Mouse (Mus musculus) liver, embryonic 11.5 days (tissue): ENCODE data around the gene Ppp1r13l. TPM values are rescaled to one million over a fixed set of nuclear protein-coding genes. Genes with fewer than 3 reads are reported as not detected.

Source experiments
- ATAC-seq: fragments of 200-750 bp; cut with Nextera tagmentation; replicated peaks from 2 replicates; pipeline ENCODE4 v1.8.0; 2017; ENCODE audit warnings: moderate number of reproducible peaks, mild to moderate bottlenecking, moderate TSS enrichment, moderate library complexity; ENCODE audit not compliant: low FRiP score
- DNase-seq: peaks from one replicate; pipeline ENCODE4 v3.0.0-alpha.2; 2017; ENCODE audit warnings: low spot score
- H3K27ac ChIP-seq: fragments of 300-500 bp; sonication (generic); 2 replicates; pipeline ENCODE4 v1.5.1; 2014; ENCODE audit warnings: mild to moderate bottlenecking, low read depth, low read length, control low read depth
- H3K27me3 ChIP-seq: fragments of 300-500 bp; sonication (generic); replicated peaks from 2 replicates; pipeline ENCODE4 v1.6.1; 2014; ENCODE audit warnings: low read length, mixed read lengths; ENCODE audit not compliant: control insufficient read depth, insufficient read depth
- H3K36me3 ChIP-seq: fragments of 300-500 bp; sonication (generic); 2 replicates; pipeline ENCODE4 v1.6.1; 2014; ENCODE audit warnings: mild to moderate bottlenecking, low read length, moderate library complexity, mixed read lengths; ENCODE audit not compliant: control insufficient read depth, insufficient read depth
- H3K4me1 ChIP-seq: fragments of 300-500 bp; sonication (generic); replicated peaks from 2 replicates; pipeline ENCODE4 v1.6.1; 2014; ENCODE audit warnings: low read length, mixed read lengths; ENCODE audit not compliant: control insufficient read depth, insufficient read depth
- H3K4me2 ChIP-seq: fragments of 300-500 bp; sonication (generic); 2 replicates; pipeline ENCODE4 v1.6.1; 2014; ENCODE audit warnings: mild to moderate bottlenecking, control low read depth, moderate library complexity
- H3K4me3 ChIP-seq: fragments of 300-500 bp; sonication (generic); 2 replicates; pipeline ENCODE4 v1.5.1; 2014; ENCODE audit warnings: low read depth, low read length, control low read depth
- H3K9ac ChIP-seq: fragments of 300-500 bp; sonication (generic); 2 replicates; pipeline ENCODE4 v1.6.1; 2014; ENCODE audit warnings: low read depth, low read length, control low read depth
- H3K9me3 ChIP-seq: fragments of 300-500 bp; sonication (generic); 2 replicates; pipeline ENCODE4 v1.6.1; 2016; ENCODE audit warnings: low read length, inconsistent platforms, mixed read lengths; ENCODE audit not compliant: control insufficient read depth
- WGBS: fragments of 180-500 bp; shearing (Covaris S2); extraction: QIAGEN DNeasy Blood & Tissue Kit; methylation state at CpG from one replicate; pipeline ENCODE4 v1.1.7; 2014; 5-methylcytosine and 5-hydroxymethylcytosine counted together
- polyA plus RNA-seq: library from polyadenylated mRNA; unstranded; fragments of >200 nt; fragmentation: Nextera tagmentation; extraction: Ambion mirVana; gene quantifications from 2 replicates; pipeline ENCODE4 v1.2.1, GENCODE M21; 2014

The Ppp1r13l gene
- polyA plus RNA-seq, 1 experiment from 2014 or later = 3.9 TPM

DNA sequence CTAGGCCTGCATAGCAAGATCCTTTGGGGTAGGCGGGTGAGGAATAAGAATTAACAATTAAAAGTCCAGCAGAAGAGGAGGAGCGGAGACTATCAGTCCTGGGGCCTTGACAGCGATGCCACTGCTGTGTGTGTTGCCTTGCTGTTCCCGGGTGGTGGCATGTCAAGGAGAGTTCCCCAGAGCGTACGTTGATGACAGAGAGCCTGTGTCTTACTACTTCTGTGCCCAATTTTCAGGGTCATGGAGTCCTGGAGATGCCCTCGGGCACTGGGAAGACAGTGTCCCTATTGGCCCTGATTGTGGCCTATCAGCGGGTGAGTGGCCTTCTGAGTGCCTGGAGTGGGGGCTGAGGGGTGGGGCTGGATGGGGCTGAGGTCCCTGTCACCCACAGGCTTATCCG is 24.2 kb downstream of the Ppp1r13l start:
- H3K4me1 ChIP-seq = peaks cover 8% of the 10 kb centered on the region
- 88% methylated on average over 9 of the region's 9 CpGs for WGBS
- H3K4me3 ChIP-seq = no peak overlapping the region
- H3K9ac ChIP-seq = no peak overlapping the region
- no peaks in the 10 kb centered on the region for H3K27me3 ChIP-seq
- no peaks in the 10 kb centered on the region for H3K9me3 ChIP-seq
- ATAC-seq (no peak), DNase-seq (no peak)
- peaks cover 35% of the 10 kb centered on the region for H3K36me3 ChIP-seq
- H3K4me2 ChIP-seq = peak overlapping the region; percentile 20; the same call in 1 of the 2 replicates
- no peak overlapping the region for H3K27ac ChIP-seq

DNA sequence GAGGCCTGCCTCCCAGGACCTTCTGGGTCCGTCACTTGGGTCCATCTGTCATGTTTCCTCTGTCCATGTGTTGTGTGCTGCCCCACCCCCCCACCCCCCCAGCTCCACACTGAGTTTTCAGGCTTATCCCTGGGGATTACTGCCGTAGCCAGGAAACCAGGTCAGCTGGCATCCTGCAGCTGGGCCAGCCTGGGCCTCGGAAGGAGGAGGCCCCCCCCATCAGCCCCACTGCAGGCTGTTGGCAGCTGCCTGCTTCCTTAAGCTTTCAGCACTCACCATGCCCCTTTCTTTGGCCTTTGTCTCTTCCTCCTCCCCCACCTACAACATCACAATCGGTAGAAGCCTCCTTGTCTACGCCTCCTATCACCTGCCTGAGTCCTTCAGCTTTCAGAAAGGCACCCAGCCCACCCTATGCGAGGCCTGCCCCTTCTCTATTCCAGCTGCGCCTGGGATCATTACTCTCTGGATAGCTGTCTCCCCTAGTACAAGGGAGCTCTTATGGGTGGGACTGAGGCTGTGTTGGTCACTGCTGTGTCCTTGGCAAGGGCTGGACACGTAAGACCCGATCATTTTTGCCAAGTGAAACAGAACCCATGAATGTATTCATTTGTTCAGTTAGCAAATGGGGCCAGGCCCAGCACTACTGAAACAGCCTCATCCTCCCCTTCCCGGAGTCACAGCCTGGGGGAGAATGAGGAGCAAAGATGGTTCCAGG is 29.3 kb downstream of the Ppp1r13l start:
- Histone ChIP-seq H3K4me3 (no peak overlapping the region), H3K4me1 (no peaks in the 10 kb centered on the region; the same call in 1 of the 2 replicates), H3K9me3 (no peaks in the 10 kb centered on the region), H3K27me3 (no peaks in the 10 kb centered on the region), H3K4me2 (no peak overlapping the region), H3K27ac (no peak overlapping the region), H3K9ac (no peak overlapping the region), H3K36me3 (peaks cover 80% of the 10 kb centered on the region)
- 90% methylated on average over 10 of the region's 10 CpGs for WGBS
- ATAC-seq (no peak), DNase-seq (no peak)

DNA sequence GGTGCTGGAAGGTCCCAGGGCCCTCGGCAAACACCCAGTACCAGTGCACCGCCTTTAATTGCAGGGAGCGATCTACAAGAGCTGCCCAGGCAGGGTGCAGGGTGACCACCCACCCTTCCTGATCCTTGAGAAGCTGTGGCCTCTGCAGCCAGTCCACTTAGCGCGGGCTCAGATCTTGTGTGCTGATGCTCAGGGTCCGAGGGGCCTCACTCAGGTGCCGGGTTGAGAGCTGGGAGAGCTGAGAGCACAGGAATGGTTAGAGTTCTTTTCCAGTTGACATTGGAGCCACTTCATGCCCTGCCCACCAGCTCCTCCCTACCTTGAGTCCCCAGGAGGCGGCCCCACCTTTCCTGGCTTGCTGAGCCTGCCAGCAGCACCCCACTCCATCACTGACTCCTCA is 34.9 kb downstream of the Ppp1r13l start:
- ATAC-seq (no peak), DNase-seq (no peak)
- H3K4me2 ChIP-seq = no peak overlapping the region
- H3K4me1 ChIP-seq = 0 out of 2 replicates have a peak, but pooled peaks cover 4% of the 10 kb centered on the region
- H3K4me3 ChIP-seq = no peak overlapping the region
- H3K9ac ChIP-seq = no peak overlapping the region
- H3K36me3 ChIP-seq = peaks cover 54% of the 10 kb centered on the region
- peaks cover 8% of the 10 kb centered on the region for H3K27me3 ChIP-seq
- 91% methylated on average over 8 of the region's 8 CpGs for WGBS
- no peak overlapping the region for H3K27ac ChIP-seq
- no peaks in the 10 kb centered on the region for H3K9me3 ChIP-seq

DNA sequence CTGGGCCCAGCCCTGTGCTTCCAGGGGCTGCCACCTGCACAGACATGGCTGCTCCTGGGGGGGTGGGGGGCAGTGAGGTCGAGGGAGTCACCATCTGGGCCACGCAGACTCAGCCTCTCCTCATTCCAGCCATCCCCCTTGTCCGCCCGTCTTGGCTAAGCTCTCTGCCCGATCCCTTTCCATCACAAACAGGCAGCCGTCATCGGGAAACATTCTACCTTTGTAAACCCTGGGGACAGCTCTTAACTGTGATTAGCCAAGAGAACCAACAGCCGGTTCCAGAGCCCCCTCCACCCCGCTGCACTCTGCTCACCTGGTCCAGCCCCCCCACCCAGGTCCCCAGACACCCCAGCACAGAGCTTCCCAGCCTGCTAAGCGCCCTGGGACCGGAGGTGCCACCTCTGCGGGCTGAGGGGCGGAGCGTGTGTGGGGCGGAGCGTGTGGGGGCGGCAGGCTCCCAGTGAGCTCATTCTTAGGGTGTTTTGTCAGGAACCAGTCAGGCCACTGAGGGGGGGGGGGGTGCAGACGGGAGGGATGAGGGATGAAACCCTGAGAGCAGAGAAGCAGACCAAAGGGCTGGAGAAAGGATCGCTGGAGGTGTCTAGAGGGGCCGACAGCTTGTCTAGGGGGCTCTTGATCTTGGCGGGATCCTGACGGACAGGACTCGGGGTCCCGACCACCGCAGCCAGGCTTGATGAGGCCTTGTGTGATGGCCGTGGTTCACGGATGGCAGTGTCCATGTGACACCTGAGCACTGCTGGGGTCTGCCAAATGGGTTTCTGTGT is 40.1 kb downstream of the Ppp1r13l start:
- peak overlapping the region; percentile 64 for H3K4me2 ChIP-seq
- H3K36me3 ChIP-seq = peaks cover 7% of the 10 kb centered on the region
- WGBS = 4% methylated on average over 27 of the region's 27 CpGs
- DNase-seq (peak; percentile 58), ATAC-seq (peak; percentile 46; the same call in 1 of the 2 replicates)
- peaks cover 14% of the 10 kb centered on the region for H3K4me1 ChIP-seq
- no peak overlapping the region for H3K27ac ChIP-seq
- 0 out of 2 replicates have a peak overlapping the region, but pooled peaks have one; percentile 1 for H3K9ac ChIP-seq
- peak overlapping the region; percentile 32 for H3K4me3 ChIP-seq
- H3K9me3 ChIP-seq = peaks cover 6% of the 10 kb centered on the region
- H3K27me3 ChIP-seq = peaks cover 55% of the 10 kb centered on the region

DNA sequence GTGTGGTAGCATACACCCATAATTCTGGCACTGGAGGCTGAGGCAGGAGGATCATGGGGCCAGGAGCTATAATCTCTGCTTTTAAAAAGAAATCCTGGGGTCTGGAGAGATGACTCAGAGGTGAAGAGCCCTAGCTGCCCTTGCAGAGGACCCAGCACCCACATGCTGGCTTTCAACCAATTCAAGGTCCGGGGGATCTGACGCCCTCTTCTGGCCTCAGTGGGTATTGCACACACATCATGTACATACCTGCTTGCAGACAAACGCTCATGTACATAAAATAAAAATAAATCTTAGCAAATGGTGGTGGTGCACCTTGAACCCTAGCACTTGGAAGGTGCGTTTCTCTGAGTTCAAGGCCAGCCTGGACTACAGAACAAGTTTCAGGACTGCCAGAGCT is 41.4 kb downstream of the Ppp1r13l start:
- Histone ChIP-seq H3K4me2 (no peak overlapping the region), H3K27ac (no peak overlapping the region), H3K4me1 (peaks cover 14% of the 10 kb centered on the region), H3K36me3 (no peaks in the 10 kb centered on the region), H3K9me3 (peaks cover 6% of the 10 kb centered on the region), H3K9ac (no peak overlapping the region), H3K4me3 (no peak overlapping the region), H3K27me3 (peaks cover 60% of the 10 kb centered on the region)
- 84% methylated on average over 4 of the region's 4 CpGs for WGBS
- no peak for ATAC-seq
- DNase-seq = no peak

DNA sequence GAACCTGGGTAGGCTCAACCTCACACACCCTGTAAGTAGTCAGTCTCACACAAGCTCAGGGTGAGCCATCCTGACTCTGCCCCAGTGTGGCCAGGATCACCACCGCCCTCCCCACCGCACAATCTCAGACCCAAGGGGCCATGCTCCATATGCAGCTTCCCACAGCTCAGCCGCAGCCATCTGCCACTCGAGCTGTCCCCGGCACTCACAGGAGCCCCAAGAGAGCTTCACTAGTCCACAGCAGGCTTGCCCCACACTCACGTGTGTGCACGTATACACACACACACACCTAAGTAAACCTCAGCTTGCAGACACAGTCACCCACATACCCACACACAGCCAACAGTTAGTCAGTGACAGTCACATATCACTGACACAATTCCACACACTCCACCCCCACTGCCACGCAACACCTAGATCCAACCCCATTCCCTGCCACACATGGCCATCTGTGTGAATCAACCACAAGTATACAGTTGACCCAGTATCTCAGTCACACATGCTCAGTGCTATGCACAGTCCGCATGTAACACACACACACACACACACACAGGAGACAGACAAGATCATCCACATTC is 43.1 kb downstream of the Ppp1r13l start:
- WGBS = 87% methylated on average over 9 of the region's 9 CpGs

DNA sequence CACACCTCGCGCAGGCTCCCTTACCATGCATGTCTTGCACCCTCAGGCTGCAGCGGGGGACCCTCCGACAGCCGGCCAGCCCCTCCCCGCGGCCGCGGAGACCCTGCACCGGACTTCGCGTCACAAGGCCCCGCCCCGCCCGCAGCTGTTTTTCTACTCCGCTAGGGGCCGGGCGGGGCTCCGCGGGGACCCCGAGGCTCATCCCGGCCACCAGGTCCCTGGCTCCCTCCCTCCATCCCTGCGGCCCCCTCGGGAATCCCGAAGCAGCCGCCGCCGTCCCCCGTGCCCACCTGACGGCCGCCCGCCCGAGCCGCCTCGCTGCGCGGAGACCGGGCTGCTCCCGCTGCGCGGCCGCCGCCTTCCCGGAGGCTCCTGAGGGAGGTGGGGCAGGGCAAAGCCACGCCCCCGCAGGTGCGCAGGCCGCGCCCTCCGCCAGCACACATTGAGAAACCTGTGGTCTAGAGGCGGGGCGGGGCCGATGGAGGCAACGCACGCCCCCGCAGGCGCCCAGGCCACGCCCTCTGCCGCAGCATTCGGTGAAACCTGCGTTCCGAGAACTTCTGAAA is 44.3 kb downstream of the Ppp1r13l start, which contains the start of gene Klc3:
Gene Klc3 (minus strand): TSS at position 374 of the 566 bp plus-strand sequence.
- Histone ChIP-seq H3K4me2 (peak within 1 kb of the TSS; percentile 100), H3K27me3 (peaks cover 59% of the 10 kb centered on the region), H3K4me3 (peak within 1 kb of the TSS; percentile 71), H3K27ac (no peak within 1 kb of the TSS), H3K9me3 (peaks cover 6% of the 10 kb centered on the region), H3K36me3 (no peaks in the 10 kb centered on the region), H3K4me1 (peaks cover 14% of the 10 kb centered on the region), H3K9ac (peak within 1 kb of the TSS; percentile 55)
- DNase-seq = peak; percentile 79
- peak; percentile 74 for ATAC-seq
- 1% methylated on average over 62 of the region's 62 CpGs for WGBS

More for the DNA sequence above, 43.1 kb downstream of the Ppp1r13l start:
- peaks cover 60% of the 10 kb centered on the region for H3K27me3 ChIP-seq
- ATAC-seq = no peak
- H3K27ac ChIP-seq = no peak overlapping the region
- H3K36me3 ChIP-seq = no peaks in the 10 kb centered on the region
- DNase-seq = no peak
- H3K4me3 ChIP-seq = no peak overlapping the region
- H3K4me2 ChIP-seq = no peak overlapping the region
- peaks cover 14% of the 10 kb centered on the region for H3K4me1 ChIP-seq
- H3K9ac ChIP-seq = no peak overlapping the region
- peaks cover 6% of the 10 kb centered on the region for H3K9me3 ChIP-seq

DNA sequence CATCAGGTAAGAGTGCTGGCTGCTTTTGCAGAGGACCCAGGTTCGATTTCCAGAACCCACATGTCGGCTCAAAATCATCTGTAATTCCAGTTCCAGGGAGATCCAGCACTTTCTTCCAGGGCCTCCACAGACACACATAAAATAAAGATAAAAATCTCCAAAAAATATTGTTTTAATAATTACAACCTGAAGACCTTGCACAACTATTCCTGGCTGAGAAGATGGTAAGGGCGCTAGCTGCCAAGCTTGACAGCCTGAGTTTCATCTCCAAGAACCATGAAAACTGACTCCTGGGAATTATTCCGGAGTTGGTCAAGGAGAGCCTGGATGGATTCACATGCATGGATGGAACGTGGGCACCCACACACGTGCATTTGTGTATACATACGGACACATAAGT is 44.9 kb downstream of the Ppp1r13l start, which contains the start of gene Ckm:
Gene Ckm (plus strand): TSS at position 301 of the 400 bp plus-strand sequence.
- H3K4me1 ChIP-seq = peaks cover 10% of the 10 kb centered on the region
- peak within 1 kb of the TSS; percentile 71 for H3K4me3 ChIP-seq
- DNase-seq (no peak), ATAC-seq (no peak)
- H3K36me3 ChIP-seq = no peaks in the 10 kb centered on the region
- H3K27me3 ChIP-seq = peaks cover 52% of the 10 kb centered on the region
- peak within 1 kb of the TSS; percentile 100 for H3K4me2 ChIP-seq
- 44% methylated on average over 7 of the region's 7 CpGs for WGBS
- H3K9ac ChIP-seq = peak within 1 kb of the TSS; percentile 55
- peaks cover 6% of the 10 kb centered on the region for H3K9me3 ChIP-seq
- H3K27ac ChIP-seq = no peak within 1 kb of the TSS
